Comparison of ENCODE assay signal across 8 mouse cellular contexts in the genomic region with DNA sequence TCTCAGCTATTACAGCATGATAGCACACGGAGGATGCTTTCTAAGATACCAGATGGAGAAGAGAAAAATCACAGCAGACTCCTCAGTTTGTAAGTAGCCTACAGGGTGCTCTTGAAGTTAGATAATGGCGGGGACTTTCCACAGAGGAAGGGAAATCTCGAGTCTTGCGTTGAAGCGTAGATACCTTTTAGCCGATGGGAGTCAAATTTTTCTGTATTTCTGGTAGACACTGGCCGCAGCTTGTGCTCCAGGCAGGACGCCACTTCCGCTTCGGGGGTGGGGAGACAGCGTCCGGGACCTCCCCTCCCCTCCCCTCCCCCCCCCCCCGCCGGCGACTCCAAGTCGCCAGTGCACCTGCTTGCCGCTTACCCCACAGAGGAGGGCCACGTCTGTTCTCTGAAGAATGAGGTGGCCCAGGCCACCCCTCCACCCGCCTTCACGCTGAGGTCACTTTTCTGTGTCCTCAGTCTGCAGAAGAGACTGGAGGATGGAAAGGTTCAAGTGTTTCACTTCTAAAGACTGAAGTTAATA. TPM values are rescaled to one million over a fixed set of nuclear protein-coding genes. Genes with fewer than 3 reads are reported as not detected.
DNase-seq lines count a peak whose midpoint lies in the region; ATAC-seq and TF ChIP-seq lines count a peak whose summit lies in the region.

A gene (minus strand): TSS at position 262 of the 531 bp plus-strand sequence.

- peaks cover 6% of the 10 kb centered on the region in 2 experiments; a peak in 3 of 4 replicates for H3K4me1 ChIP-seq in ES-E14 (ENCODE audit: control insufficient read depth in 2 of 2, insufficient read depth in 2 of 2, low read length in 2 of 2, poor library complexity in 1 of 2)
- H3K4me1 ChIP-seq in forebrain, embryonic 12.5 days, result peaks cover 9% of the 10 kb centered on the region
- H3K4me1 ChIP-seq in lung, embryonic 15.5 days, result 0 out of 2 replicates have a peak, but pooled peaks cover 5% of the 10 kb centered on the region
- H3K4me1 ChIP-seq in olfactory bulb, adult 2 months (ENCODE audit: control insufficient read depth, insufficient read depth, low read length), result no peaks in the 10 kb centered on the region

- peak within 1 kb of the TSS; percentile 65 for H3K4me2 ChIP-seq in forebrain, embryonic 12.5 days
- H3K4me2 ChIP-seq in lung, embryonic 15.5 days, result peak within 1 kb of the TSS; percentile 70

- no peaks in the 10 kb centered on the region for H3K27me3 ChIP-seq in forebrain, embryonic 12.5 days
- no peaks in the 10 kb centered on the region for H3K27me3 ChIP-seq in lung, embryonic 15.5 days

- in situ Hi-C loops in ES-E14 (cut with MboI; ENCODE audit: low sequenced_read_pairs in 2 of 2, unreplicated experiment in 2 of 2), result no loop called here

- no peaks in the 10 kb centered on the region for H3K36me3 ChIP-seq in ES-E14 (ENCODE audit: control insufficient read depth, insufficient read depth, low read length, poor library complexity, severe bottlenecking)
- no peaks in the 10 kb centered on the region for H3K36me3 ChIP-seq in forebrain, embryonic 12.5 days (replicated peaks)
- no peaks in the 10 kb centered on the region for H3K36me3 ChIP-seq in lung, embryonic 15.5 days

- WGBS in forebrain, embryonic 12.5 days, result 3% methylated on average over 17 of the region's 20 CpGs
- under 1% methylated on average over 16 of the region's 20 CpGs for WGBS in large intestine, adult 2 months
- WGBS in lung, embryonic 15.5 days, result 2% methylated on average over 18 of the region's 20 CpGs
- 3% methylated on average over 20 of the region's 20 CpGs for whole genome bisulfite sequencing in olfactory bulb, adult 2 months

- peak within 1 kb of the TSS; percentile 75; the same call in 1 of the 2 replicates for H3K27ac ChIP-seq in ES-E14 (ENCODE audit: insufficient read depth, low read depth, low read length, poor library complexity, severe bottlenecking)
- H3K27ac ChIP-seq in forebrain, embryonic 12.5 days, result peak within 1 kb of the TSS; percentile 56
- H3K27ac ChIP-seq in lung, embryonic 15.5 days, result peak within 1 kb of the TSS; percentile 59; the same call in 1 of the 2 replicates
- H3K27ac ChIP-seq in olfactory bulb, adult 2 months (ENCODE audit: insufficient read depth, low read depth, low read length), result peak within 1 kb of the TSS; percentile 56

- TF ChIP-seq POLR2A in brain, embryonic 14.5 days (IDR thresholded peaks at IDR 0.05; ENCODE audit: borderline replicate concordance, extremely low read depth, insufficient read depth, insufficient read length, poor library complexity, severe bottlenecking), result no peak
- no peak for TF ChIP-seq POLR2A in olfactory bulb, adult 2 months (IDR thresholded peaks at IDR 0.05; ENCODE audit: insufficient read depth, low read depth, low read length)

- no peaks in the 10 kb centered on the region for H3K9me3 ChIP-seq in ES-E14 (ENCODE audit: control insufficient read depth, insufficient read depth, low read depth, low read length)
- no peaks in the 10 kb centered on the region for H3K9me3 ChIP-seq in forebrain, embryonic 12.5 days
- no peaks in the 10 kb centered on the region for H3K9me3 ChIP-seq in lung, embryonic 15.5 days

- ATAC-seq in forebrain, embryonic 12.5 days (ENCODE audit: low FRiP score), result peak; percentile 76
- peak; percentile 69 for ATAC-seq in lung, embryonic 15.5 days (ENCODE audit: borderline replicate concordance, extremely low read depth, low FRiP score, low TSS enrichment)

- H3K9ac ChIP-seq in ES-E14 (ENCODE audit: insufficient read depth, low read depth, low read length, poor library complexity, severe bottlenecking), result peak within 1 kb of the TSS; percentile 74; the same call in 1 of the 2 replicates
- peak within 1 kb of the TSS; percentile 61 for H3K9ac ChIP-seq in forebrain, embryonic 12.5 days
- peak within 1 kb of the TSS; percentile 49 for H3K9ac ChIP-seq in lung, embryonic 15.5 days

- DNase-seq in ES-E14 (ENCODE audit: low read depth, low spot score), result no peak
- peak; percentile 60 for DNase-seq in brain, embryonic 14.5 days (ENCODE audit: low read depth)
- DNase-seq in heart, postnatal 25 days (ENCODE audit: low spot score), result peak; percentile 20
- DNase-seq in large intestine, adult 2 months (ENCODE audit: low read depth, low spot score), result no peak
- peak; percentile 72 for DNase-seq in urinary bladder, postnatal 14 days (ENCODE audit: low spot score)

- no peak for TF ChIP-seq CTCF in brain, embryonic 14.5 days (IDR thresholded peaks at IDR 0.05; ENCODE audit: borderline replicate concordance, extremely low read depth, insufficient read depth, insufficient read length)
- no peak for TF ChIP-seq CTCF in olfactory bulb, adult 2 months (IDR thresholded peaks at IDR 0.05; ENCODE audit: insufficient read depth, low read depth, low read length)

- intact Hi-C loops in heart, postnatal 25 days (cut with DNase I), result loop anchor here (2.0 kb wide), 1 partner anchor 38 kb away; no protein-coding TSS in a partner anchor

- H3K4me3 ChIP-seq in ES-E14 (ENCODE audit: insufficient read depth in 1 of 2, low read depth in 1 of 2, low read length in 2 of 2, poor library complexity in 1 of 2, severe bottlenecking in 1 of 2), result peak within 1 kb of the TSS; percentile 68 to 89
- H3K4me3 ChIP-seq in forebrain, embryonic 12.5 days (replicated peaks), result peak within 1 kb of the TSS; percentile 40
- H3K4me3 ChIP-seq in lung, embryonic 15.5 days, result peak within 1 kb of the TSS; percentile 42
- peak within 1 kb of the TSS; percentile 30 for H3K4me3 ChIP-seq in olfactory bulb, adult 2 months (ENCODE audit: insufficient read depth, low read depth, low read length)

TF ChIP-seq in ES-E14, 5 proteins besides CTCF, POLR2A, EP300 and RAD21:
- no peak for TF ChIP-seq ZNF384 (IDR thresholded peaks at IDR 0.05; ENCODE audit: low read depth, low read length)
- no peak for TF ChIP-seq MAFK (IDR thresholded peaks at IDR 0.05; ENCODE audit: insufficient read depth, low read depth, low read length)
- TF ChIP-seq HCFC1 (IDR thresholded peaks at IDR 0.05; ENCODE audit: borderline replicate concordance, insufficient read depth, low read length), result no peak
- TF ChIP-seq CHD2 (IDR thresholded peaks at IDR 0.05; ENCODE audit: low read depth, low read length), result no peak
- no peak for TF ChIP-seq ZC3H11A (IDR thresholded peaks at IDR 0.05; ENCODE audit: borderline replicate concordance, low read depth, low read length)

RNA-seq across cellular contexts. Expression of the gene that starts here (rescaled TPM):
- 10,022 and 10,869 TPM in 2 replicates for total RNA-seq in ES-E14 (2012; rRNA removed)
- 6,510 and 8,462 TPM in 2 replicates for polyA plus RNA-seq in brain, embryonic 14.5 days (2012; rRNA removed)
- 3,508 and 3,592 TPM in 2 replicates for polyA plus RNA-seq in forebrain, embryonic 12.5 days (2016; fragmentation: Nextera tagmentation; extraction: Ambion mirVana)
- 1,000 to 10,000 TPM; 1,031 to 1,197 TPM for total RNA-seq in heart, postnatal 25 days (2021)
- polyA plus RNA-seq in large intestine, adult 2 months (2012; rRNA removed), result 3,812 and 3,859 TPM in 2 replicates
- polyA plus RNA-seq in lung, embryonic 15.5 days (2015; fragmentation: Nextera tagmentation; extraction: Ambion mirVana), result 4,575 and 4,632 TPM in 2 replicates
- polyA plus RNA-seq in olfactory bulb, adult 2 months (2012; ENCODE audit: insufficient read depth, insufficient read length, low replicate concordance, missing spikeins), result 5,304 and 7,068 TPM in 2 replicates

Comparison
In these comparisons a context has a peak if more than half of its experiments do, and no peak if none do; other contexts are left out.
1. DNase-seq: peak in brain, embryonic 14.5 days (single experiment), heart, postnatal 25 days (single experiment) and urinary bladder, postnatal 14 days (single experiment); none in ES-E14 (single experiment) and large intestine, adult 2 months (single experiment).
2. Peak in every context shown above with its lines, with median percentiles within 50 percentile points of each other: H3K27ac ChIP-seq, H3K4me3 ChIP-seq and H3K9ac ChIP-seq.